Mouse (Mus musculus) ES-Bruce4 (cell line): ENCODE results near the gene Ap4m1.

Experiments used
- CTCF ChIP-seq: IDR thresholded peaks from one replicate; pipeline ENCODE4 v1.8.1; 2011; ENCODE audit warnings: low read depth, low read length
- EP300 ChIP-seq: IDR thresholded peaks from 2 replicates; pipeline ENCODE4 v1.6.1; 2011; ENCODE audit warnings: low read depth, low read length; ENCODE audit not compliant: insufficient read depth

DNA sequence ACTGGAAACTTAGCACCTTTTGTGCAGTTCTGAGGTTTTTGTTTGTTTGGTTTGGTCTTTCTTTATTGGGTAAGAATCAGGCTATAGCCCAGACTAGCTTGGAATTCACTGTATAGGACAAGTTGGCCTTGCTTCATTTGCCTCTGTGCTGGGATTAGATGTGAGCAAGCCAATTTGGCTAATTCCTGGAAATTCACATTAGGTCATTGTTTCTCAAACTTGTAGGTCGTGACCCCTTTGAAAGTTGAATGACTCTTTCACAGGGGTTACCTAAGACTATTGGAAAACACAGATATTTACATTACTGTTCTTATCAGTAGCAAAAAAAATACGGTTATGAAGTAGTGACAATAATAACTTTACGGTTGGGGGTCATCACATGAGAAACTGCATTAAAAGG, 17.4 kb upstream of the Ap4m1 start:
- TF ChIP-seq CTCF (no peak), EP300 (no peak)
